Mouse (Mus musculus) kidney, adult 2 months (tissue): ENCODE data around the gene Allc. TPM values are rescaled to one million over a fixed set of nuclear protein-coding genes. Genes with fewer than 3 reads are reported as not detected.

Source experiments
- DNase-seq: peaks from one replicate; pipeline ENCODE4 v3.0.0; 2021
- H3K27ac ChIP-seq: fragments of 200-500 bp; 2 replicates; pipeline ENCODE4 v1.5.1; 2012; ENCODE audit warnings: low read depth, low read length, control low read depth, inconsistent platforms; ENCODE audit not compliant: insufficient read depth
- H3K27me3 ChIP-seq: fragments of 200-500 bp; replicated peaks from 2 replicates; pipeline ENCODE4 v1.6.1; 2012; ENCODE audit warnings: mild to moderate bottlenecking, moderate library complexity, low read length, inconsistent platforms; ENCODE audit not compliant: control insufficient read depth, insufficient read depth
- H3K36me3 ChIP-seq: fragments of 200-500 bp; 2 replicates; pipeline ENCODE4 v1.6.1; 2012; ENCODE audit warnings: mild to moderate bottlenecking, moderate library complexity, low read length, inconsistent platforms; ENCODE audit not compliant: control insufficient read depth, insufficient read depth
- H3K4me1 ChIP-seq: fragments of 200-500 bp; 2 replicates; pipeline ENCODE4 v1.6.1; 2011; ENCODE audit warnings: low read length; ENCODE audit not compliant: control insufficient read depth, insufficient read depth
- H3K4me3 ChIP-seq: fragments of 200-500 bp; 2 replicates; pipeline ENCODE4 v1.5.1; 2011; ENCODE audit warnings: mild to moderate bottlenecking, low read depth, low read length, control low read depth; ENCODE audit not compliant: insufficient read depth
- CTCF ChIP-seq: fragments of 200-500 bp; conservative IDR thresholded peaks from 2 replicates; pipeline ENCODE4 v1.5.1; 2011; ENCODE audit warnings: low read depth, mild to moderate bottlenecking, control low read depth, low read length, moderate library complexity, mixed read lengths; ENCODE audit not compliant: insufficient read depth, insufficient read length
- POLR2A ChIP-seq: fragments of 200-500 bp; IDR thresholded peaks from one replicate; pipeline ENCODE4 v1.6.1; 2011; ENCODE audit warnings: low read depth, low read length, control low read depth
- WGBS: fragments of 180-500 bp; shearing (Covaris S2); methylation state at CpG from one replicate; pipeline ENCODE4 v1.1.7; 2018; 5-methylcytosine and 5-hydroxymethylcytosine counted together
- polyA plus RNA-seq: library from polyadenylated mRNA; depleted of rRNA; stranded (reverse); fragments of >200 nt; gene quantifications from 2 replicates; pipeline ENCODE4 v1.2.3, GENCODE M21; 2012; rRNA removed

Gene Allc
- 0.13 TPM in 1 of 2 replicates, not detected in the other for polyA plus RNA-seq

DNA sequence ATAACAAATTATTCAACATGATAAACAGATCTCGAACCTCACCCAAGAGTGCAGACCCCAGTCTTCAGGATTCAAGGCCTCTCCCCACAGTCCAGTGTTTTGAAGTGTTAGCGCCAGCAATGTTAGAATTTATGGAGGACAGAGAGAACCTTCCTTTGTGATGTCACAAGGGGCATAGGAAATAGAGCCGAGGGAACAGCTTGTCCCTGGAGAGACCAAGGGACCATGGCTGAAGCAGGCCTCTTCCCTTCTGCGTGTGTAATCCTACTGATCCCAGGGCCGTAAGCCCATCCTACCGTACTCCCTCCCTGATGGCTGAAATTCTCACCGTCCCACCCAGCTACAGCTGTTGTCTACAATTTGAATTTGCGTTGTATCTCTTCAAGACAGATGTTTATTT is at the start of gene Allc:
Gene Allc (minus strand): TSS at position 101 of the 400 bp plus-strand sequence.
- no peaks in the 10 kb centered on the region for H3K4me1 ChIP-seq
- H3K36me3 ChIP-seq: no peaks in the 10 kb centered on the region
- H3K27me3 ChIP-seq: no peaks in the 10 kb centered on the region
- H3K27ac ChIP-seq: no peak within 1 kb of the TSS
- 81% methylated on average over 8 of the region's 8 CpGs for WGBS
- no peak within 1 kb of the TSS for H3K4me3 ChIP-seq
- DNase-seq: no peak
- TF ChIP-seq CTCF (no peak), POLR2A (no peak)

DNA sequence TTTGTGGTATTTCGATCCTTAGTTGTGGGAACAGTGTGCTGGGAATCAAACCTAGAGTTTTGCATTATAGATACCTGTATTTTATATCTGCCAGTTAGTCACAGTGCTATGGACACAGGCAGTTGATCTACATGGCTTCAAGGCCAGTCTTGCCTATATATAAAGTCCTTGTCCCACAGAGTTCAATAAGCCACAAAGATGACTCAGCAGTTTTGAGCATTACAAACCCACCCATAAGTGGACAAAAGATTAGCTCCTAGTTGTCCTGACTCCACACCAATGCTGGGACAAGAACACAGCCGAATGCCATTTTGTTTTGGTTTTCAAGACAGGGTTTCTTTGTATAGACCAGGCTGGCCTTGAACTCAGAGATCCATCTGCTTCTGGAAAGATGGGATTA is 46.1 kb upstream of the Allc start:
- TF ChIP-seq CTCF (no peak), POLR2A (no peak)
- H3K36me3 ChIP-seq: peaks cover 8% of the 10 kb centered on the region

DNA sequence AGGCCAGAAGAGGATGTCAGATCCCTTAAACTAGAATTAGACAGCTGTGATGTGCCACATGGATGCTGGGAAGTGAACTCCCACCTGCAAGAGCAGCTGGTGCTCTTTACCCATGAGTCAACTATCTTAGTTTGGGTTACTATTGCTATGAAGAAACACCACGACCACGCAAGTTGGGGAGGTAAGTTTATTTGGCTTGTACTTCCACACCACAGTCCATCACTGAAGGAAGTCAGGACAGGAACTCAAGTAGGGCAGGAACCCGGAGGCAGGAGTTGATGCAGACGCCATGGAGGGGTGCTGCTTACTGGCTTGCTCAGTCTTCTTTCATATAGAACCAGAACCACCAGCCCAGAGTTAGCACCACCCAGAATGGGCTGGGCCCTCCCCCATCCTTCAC is 44.8 kb upstream of the Allc start:
- WGBS: 48% methylated on average over 4 of the region's 4 CpGs
- no peak for TF ChIP-seq POLR2A
- no peak for TF ChIP-seq CTCF
- H3K36me3 ChIP-seq: peaks cover 6% of the 10 kb centered on the region
- no peak for DNase-seq
- H3K27ac ChIP-seq: no peak overlapping the region
- no peak overlapping the region for H3K4me3 ChIP-seq
- H3K4me1 ChIP-seq: no peaks in the 10 kb centered on the region
- H3K27me3 ChIP-seq: no peaks in the 10 kb centered on the region

More for the DNA sequence above, 46.1 kb upstream of the Allc start:
- DNase-seq: no peak
- H3K27me3 ChIP-seq: no peaks in the 10 kb centered on the region
- no peaks in the 10 kb centered on the region for H3K4me1 ChIP-seq
- no peak overlapping the region for H3K27ac ChIP-seq
- no peak overlapping the region for H3K4me3 ChIP-seq
- 94% methylated on average over 2 of the region's 2 CpGs for WGBS

DNA sequence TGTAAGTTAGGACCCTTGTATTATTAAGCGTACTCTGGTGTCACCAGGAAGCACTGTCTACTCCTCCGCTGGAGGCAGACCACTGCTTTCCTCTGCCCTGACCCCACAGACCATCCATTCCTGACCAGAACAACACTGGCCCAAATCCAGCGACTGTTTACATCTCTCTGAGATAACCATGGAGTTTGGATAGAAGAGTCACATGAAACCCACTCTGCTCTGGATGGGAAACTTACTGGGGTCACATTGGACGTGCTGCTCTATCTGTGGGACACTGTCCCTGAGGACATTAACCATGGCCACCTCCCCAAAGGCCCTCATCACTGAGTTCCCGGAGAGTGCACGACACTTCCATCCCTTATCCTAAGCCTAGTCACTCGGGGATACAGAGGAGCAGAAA is 43.1 kb upstream of the Allc start:
- no peaks in the 10 kb centered on the region for H3K27me3 ChIP-seq
- TF ChIP-seq CTCF (no peak), POLR2A (no peak)
- peaks cover 2% of the 10 kb centered on the region for H3K36me3 ChIP-seq
- no peak overlapping the region for H3K27ac ChIP-seq
- 69% methylated on average over 7 of the region's 7 CpGs for WGBS
- H3K4me3 ChIP-seq: no peak overlapping the region
- DNase-seq: no peak
- H3K4me1 ChIP-seq: no peaks in the 10 kb centered on the region

DNA sequence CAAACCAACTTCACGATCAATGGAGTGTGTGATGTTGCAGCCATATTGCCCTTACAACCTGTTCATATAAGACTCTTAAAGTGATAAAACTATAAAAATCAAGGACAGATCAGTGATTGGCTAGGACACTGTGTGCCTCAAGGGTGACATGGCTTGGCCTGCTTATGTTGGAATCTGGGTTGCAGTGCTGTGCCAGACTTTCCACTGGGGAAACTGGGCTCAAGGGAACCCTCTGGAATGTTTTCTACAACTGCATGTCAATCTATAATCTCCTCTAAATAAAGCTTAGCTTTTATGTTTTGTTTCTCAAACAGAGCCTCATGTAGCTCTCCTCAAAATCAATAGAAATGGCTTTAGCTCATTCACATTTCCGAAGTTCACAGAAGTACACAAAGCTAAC is 41.9 kb upstream of the Allc start:
- no peaks in the 10 kb centered on the region for H3K27me3 ChIP-seq
- H3K4me1 ChIP-seq: no peaks in the 10 kb centered on the region
- H3K36me3 ChIP-seq: no peaks in the 10 kb centered on the region
- H3K27ac ChIP-seq: no peak overlapping the region
- TF ChIP-seq CTCF: no peak
- DNase-seq: no peak
- 90% methylated on average over 2 of the region's 2 CpGs for WGBS
- H3K4me3 ChIP-seq: no peak overlapping the region

DNA sequence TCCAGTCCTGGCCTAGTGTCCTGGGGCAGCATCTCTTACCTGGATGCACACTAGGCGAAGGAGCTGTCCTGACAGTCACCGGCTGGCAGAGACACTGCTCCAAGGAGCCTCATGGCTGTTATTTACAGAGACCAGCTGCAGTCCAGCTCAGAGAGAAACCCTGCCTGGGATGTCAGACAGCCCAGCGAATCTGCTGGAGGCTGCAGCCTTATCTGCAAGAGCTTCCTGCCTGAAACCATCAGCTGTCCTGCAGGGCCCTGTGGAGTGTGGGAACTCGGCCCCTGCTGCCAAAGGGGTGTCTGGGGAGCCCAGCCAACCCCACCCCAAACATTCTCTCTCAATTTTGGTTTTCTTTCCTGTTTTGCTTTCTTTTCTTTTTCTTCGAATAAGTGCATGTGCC is 40.9 kb upstream of the Allc start, which contains the start of gene Colec11:
Gene Colec11 (minus strand): TSS at position 183 of the 400 bp plus-strand sequence.
- H3K4me3 ChIP-seq: no peak within 1 kb of the TSS
- no peaks in the 10 kb centered on the region for H3K27me3 ChIP-seq
- peak; percentile 9 for DNase-seq
- 55% methylated on average over 5 of the region's 5 CpGs for WGBS
- no peak within 1 kb of the TSS for H3K27ac ChIP-seq
- H3K36me3 ChIP-seq: no peaks in the 10 kb centered on the region
- TF ChIP-seq CTCF (no peak), POLR2A (no peak)
- no peaks in the 10 kb centered on the region for H3K4me1 ChIP-seq

DNA sequence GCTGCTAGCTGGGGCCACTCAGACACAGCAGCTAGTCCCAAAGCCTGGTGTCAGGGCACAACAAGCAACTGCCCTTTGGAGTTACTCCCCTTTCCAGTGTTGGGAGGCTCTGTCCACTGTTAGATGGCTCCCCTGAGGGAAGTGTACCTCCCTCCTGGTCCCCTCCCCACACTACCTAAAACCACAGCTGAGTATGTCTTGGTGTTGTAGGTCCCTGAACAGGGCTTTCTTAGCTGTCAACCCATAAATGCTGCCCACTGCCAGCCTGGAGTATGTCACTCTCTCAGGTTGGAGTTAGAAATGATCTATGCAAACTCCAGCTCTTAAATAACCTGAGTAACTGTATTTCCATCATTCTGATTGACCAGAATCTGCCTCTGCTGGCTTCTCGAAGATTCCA is 40.3 kb upstream of the Allc start:
- H3K4me3 ChIP-seq: no peak overlapping the region
- H3K4me1 ChIP-seq: no peaks in the 10 kb centered on the region
- WGBS: 80% methylated on average over 1 of the region's 1 CpGs
- no peak for DNase-seq
- TF ChIP-seq CTCF (no peak), POLR2A (no peak)
- H3K36me3 ChIP-seq: no peaks in the 10 kb centered on the region
- no peak overlapping the region for H3K27ac ChIP-seq
- no peaks in the 10 kb centered on the region for H3K27me3 ChIP-seq

DNA sequence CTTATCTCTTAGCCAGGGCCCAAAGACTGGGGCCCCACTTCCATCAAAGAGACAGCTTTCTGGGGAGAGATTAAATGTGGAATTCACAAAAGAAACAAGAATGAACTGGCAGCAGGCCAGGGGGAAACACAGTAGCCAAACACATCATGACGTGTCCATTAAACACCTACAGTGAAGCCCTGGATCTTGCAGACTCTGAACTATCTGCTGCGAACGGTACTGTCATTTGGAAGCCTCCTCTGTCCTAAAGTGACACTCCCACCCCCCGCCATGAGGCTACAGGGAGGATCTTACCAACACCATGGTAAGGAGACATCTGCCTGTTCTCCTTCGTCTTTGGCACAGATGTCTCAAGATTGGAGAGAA is 39.8 kb upstream of the Allc start:
- no peak overlapping the region for H3K27ac ChIP-seq

More for the DNA sequence above, 39.8 kb upstream of the Allc start:
- 48% methylated on average over 5 of the region's 5 CpGs for WGBS
- DNase-seq: no peak
- TF ChIP-seq CTCF: no peak
- no peak for TF ChIP-seq POLR2A
- no peak overlapping the region for H3K4me3 ChIP-seq
- H3K4me1 ChIP-seq: no peaks in the 10 kb centered on the region
- H3K27me3 ChIP-seq: no peaks in the 10 kb centered on the region
- H3K36me3 ChIP-seq: no peaks in the 10 kb centered on the region
